Mouse (Mus musculus): ENCODE measurements around the gene Prss57.

- TF ChIP-seq CTCF (IDR thresholded peaks at IDR 0.05; ENCODE audit: low read depth): no peak; the same call in 1 of the 2 replicates
- TF ChIP-seq EP300 (IDR thresholded peaks at IDR 0.05; ENCODE audit: low read depth): no peak
Observed at GRCm38 (mm10) chr10:79795905-79796304, 5.1 kb upstream of the Prss57 start.

Measured in liver, postnatal 0 days (tissue).